Mouse (Mus musculus) liver, embryonic 15.5 days (tissue): ENCODE results near the gene Elovl5. TPM values are rescaled to one million over a fixed set of nuclear protein-coding genes. Genes with fewer than 3 reads are reported as not detected.
A peak's percentile ranks its signal among the peaks of the same experiment; 100 is the strongest.

Experiments used
- ATAC-seq: fragments of 200-750 bp; cut with Nextera tagmentation; 2 replicates; pipeline ENCODE4 v1.8.0; 2017; ENCODE audit warnings: moderate number of reproducible peaks, mild to moderate bottlenecking, moderate library complexity; ENCODE audit not compliant: insufficient read depth
- H3K27ac ChIP-seq: fragments of 300-500 bp; sonication (generic); replicated peaks from 2 replicates; pipeline ENCODE4 v1.5.1; 2015; ENCODE audit warnings: mild to moderate bottlenecking, inconsistent platforms
- H3K27me3 ChIP-seq: fragments of 300-500 bp; sonication (generic); 2 replicates; pipeline ENCODE4 v1.6.1; 2015; ENCODE audit warnings: mild to moderate bottlenecking, inconsistent platforms
- H3K36me3 ChIP-seq: fragments of 300-500 bp; sonication (generic); replicated peaks from 2 replicates; pipeline ENCODE4 v1.6.1; 2015; ENCODE audit warnings: moderate library complexity, mild to moderate bottlenecking, inconsistent platforms
- H3K4me1 ChIP-seq: fragments of 300-500 bp; sonication (generic); replicated peaks from 2 replicates; pipeline ENCODE4 v1.6.1; 2015; ENCODE audit warnings: inconsistent platforms
- H3K4me2 ChIP-seq: fragments of 300-500 bp; sonication (generic); 2 replicates; pipeline ENCODE4 v1.6.1; 2015; ENCODE audit warnings: moderate library complexity, mild to moderate bottlenecking, inconsistent platforms
- H3K4me3 ChIP-seq: fragments of 300-500 bp; sonication (generic); replicated peaks from 2 replicates; pipeline ENCODE4 v1.5.1; 2015; ENCODE audit warnings: mild to moderate bottlenecking, inconsistent platforms
- H3K9ac ChIP-seq: fragments of 300-500 bp; sonication (generic); 2 replicates; pipeline ENCODE4 v1.6.1; 2015; ENCODE audit warnings: moderate library complexity, mild to moderate bottlenecking, inconsistent platforms
- H3K9me3 ChIP-seq: fragments of 300-500 bp; sonication (generic); replicated peaks from 2 replicates; pipeline ENCODE4 v1.6.1; 2016; ENCODE audit warnings: inconsistent platforms
- WGBS: fragments of 180-500 bp; shearing (Covaris S2); methylation state at CpG from one replicate; pipeline ENCODE4 v1.1.7; 2015; ENCODE audit warnings: mixed read lengths; ENCODE audit not compliant: insufficient replicate concordance; 5-methylcytosine and 5-hydroxymethylcytosine counted together
- polyA plus RNA-seq: library from polyadenylated mRNA; unstranded; fragments of >200 nt; fragmentation: Nextera tagmentation; extraction: Ambion mirVana; gene quantifications from 2 replicates; pipeline ENCODE4 v1.2.1, GENCODE M21; 2015

Gene Elovl5
- polyA plus RNA-seq, 1 experiment from 2014 or later: 17.9 TPM

GRCm38 (mm10) chr9:77955964-77956363 lies 38.8 kb downstream of the Elovl5 start:
- ATAC-seq: no peak
- Histone ChIP-seq H3K4me2 (no peak overlapping the region), H3K9me3 (no peaks in the 10 kb centered on the region), H3K4me3 (no peak overlapping the region), H3K4me1 (peaks cover 18% of the 10 kb centered on the region; the same call in 1 of the 2 replicates), H3K27ac (no peak overlapping the region), H3K36me3 (no peaks in the 10 kb centered on the region), H3K27me3 (no peaks in the 10 kb centered on the region), H3K9ac (no peak overlapping the region)
- WGBS: 71% methylated on average over 8 of the region's 8 CpGs

DNA sequence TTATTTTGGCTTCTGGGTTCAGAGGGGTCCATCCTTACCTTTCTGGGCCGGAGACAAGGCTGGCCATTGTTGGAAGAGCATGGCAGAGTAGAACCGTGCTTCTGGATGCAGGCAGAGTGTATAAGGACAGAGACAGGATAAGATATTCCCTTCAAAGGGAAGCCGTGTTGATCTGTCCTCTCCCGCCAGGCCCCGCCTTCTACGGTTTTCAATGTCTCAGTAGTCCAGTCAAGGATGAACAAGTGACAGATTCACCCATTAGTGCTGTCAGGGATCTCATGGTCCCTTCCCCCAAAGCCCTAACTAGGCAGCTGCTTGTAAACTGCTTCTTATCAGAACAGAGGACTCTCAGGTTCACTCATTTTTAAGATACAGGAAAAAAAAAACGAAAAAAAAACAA lies 41.2 kb downstream of the Elovl5 start:
- 68% methylated on average over 7 of the region's 7 CpGs for WGBS
- H3K27ac ChIP-seq: no peak overlapping the region
- H3K4me2 ChIP-seq: no peak overlapping the region
- H3K27me3 ChIP-seq: no peaks in the 10 kb centered on the region
- no peak for ATAC-seq
- no peak overlapping the region for H3K4me3 ChIP-seq
- H3K9me3 ChIP-seq: no peaks in the 10 kb centered on the region
- no peaks in the 10 kb centered on the region for H3K36me3 ChIP-seq
- peaks cover 14% of the 10 kb centered on the region; the same call in 1 of the 2 replicates for H3K4me1 ChIP-seq
- H3K9ac ChIP-seq: no peak overlapping the region

- peaks cover 9% of the 10 kb centered on the region; the same call in 1 of the 2 replicates for H3K4me1 ChIP-seq
- WGBS: 62% methylated on average over 12 of the region's 12 CpGs
- ATAC-seq: no peak
Measured at GRCm38 (mm10) chr9:77959759-77960158, 42.6 kb downstream of the Elovl5 start.

DNA sequence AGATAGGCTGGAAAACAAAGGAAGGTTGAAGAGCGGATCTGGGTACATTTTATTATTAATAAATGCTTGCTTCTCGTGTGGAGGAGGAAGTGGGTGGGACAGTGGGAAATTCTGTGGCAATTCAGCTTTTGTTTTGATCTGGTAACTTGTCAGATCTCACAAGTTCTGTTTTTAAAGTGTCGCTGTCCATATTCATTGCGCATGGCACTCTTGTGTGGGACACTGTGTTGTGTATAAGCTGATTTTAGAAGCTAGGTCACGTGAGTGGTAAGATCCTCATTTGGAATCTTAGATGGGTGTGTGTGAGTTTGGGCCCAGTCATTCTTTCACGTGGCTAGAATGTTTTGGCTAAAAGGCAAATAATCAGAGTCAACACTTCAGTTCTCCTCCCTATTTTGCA lies 44.2 kb downstream of the Elovl5 start:
- H3K27ac ChIP-seq: no peak overlapping the region
- no peaks in the 10 kb centered on the region for H3K36me3 ChIP-seq
- H3K4me1 ChIP-seq: no peaks in the 10 kb centered on the region
- WGBS: 69% methylated on average over 6 of the region's 6 CpGs
- no peak overlapping the region for H3K4me3 ChIP-seq
- ATAC-seq: no peak
- H3K9ac ChIP-seq: no peak overlapping the region
- no peak overlapping the region for H3K4me2 ChIP-seq
- no peaks in the 10 kb centered on the region for H3K27me3 ChIP-seq
- no peaks in the 10 kb centered on the region for H3K9me3 ChIP-seq

More at GRCm38 (mm10) chr9:77959759-77960158, 42.6 kb downstream of the Elovl5 start:
- Histone ChIP-seq H3K27me3 (no peaks in the 10 kb centered on the region), H3K4me2 (no peak overlapping the region), H3K4me3 (no peak overlapping the region), H3K9ac (no peak overlapping the region), H3K36me3 (no peaks in the 10 kb centered on the region), H3K9me3 (no peaks in the 10 kb centered on the region), H3K27ac (no peak overlapping the region)

GRCm38 (mm10) chr9:77964084-77964483 lies 46.9 kb downstream of the Elovl5 start:
- Histone ChIP-seq H3K9ac (no peak overlapping the region), H3K9me3 (no peaks in the 10 kb centered on the region), H3K27me3 (no peaks in the 10 kb centered on the region), H3K27ac (no peak overlapping the region), H3K4me1 (no peaks in the 10 kb centered on the region), H3K4me2 (no peak overlapping the region), H3K36me3 (no peaks in the 10 kb centered on the region), H3K4me3 (no peak overlapping the region)
- WGBS: 78% methylated on average over 14 of the region's 14 CpGs
- ATAC-seq: peak; percentile 52; the same call in 1 of the 2 replicates

- Histone ChIP-seq H3K4me1 (no peaks in the 10 kb centered on the region), H3K4me3 (no peak overlapping the region), H3K27me3 (no peaks in the 10 kb centered on the region), H3K4me2 (no peak overlapping the region), H3K36me3 (no peaks in the 10 kb centered on the region), H3K9me3 (no peaks in the 10 kb centered on the region), H3K27ac (no peak overlapping the region), H3K9ac (no peak overlapping the region)
- WGBS: 74% methylated on average over 5 of the region's 5 CpGs
- no peak for ATAC-seq
Measured at GRCm38 (mm10) chr9:77965287-77965686, 48.1 kb downstream of the Elovl5 start.

DNA sequence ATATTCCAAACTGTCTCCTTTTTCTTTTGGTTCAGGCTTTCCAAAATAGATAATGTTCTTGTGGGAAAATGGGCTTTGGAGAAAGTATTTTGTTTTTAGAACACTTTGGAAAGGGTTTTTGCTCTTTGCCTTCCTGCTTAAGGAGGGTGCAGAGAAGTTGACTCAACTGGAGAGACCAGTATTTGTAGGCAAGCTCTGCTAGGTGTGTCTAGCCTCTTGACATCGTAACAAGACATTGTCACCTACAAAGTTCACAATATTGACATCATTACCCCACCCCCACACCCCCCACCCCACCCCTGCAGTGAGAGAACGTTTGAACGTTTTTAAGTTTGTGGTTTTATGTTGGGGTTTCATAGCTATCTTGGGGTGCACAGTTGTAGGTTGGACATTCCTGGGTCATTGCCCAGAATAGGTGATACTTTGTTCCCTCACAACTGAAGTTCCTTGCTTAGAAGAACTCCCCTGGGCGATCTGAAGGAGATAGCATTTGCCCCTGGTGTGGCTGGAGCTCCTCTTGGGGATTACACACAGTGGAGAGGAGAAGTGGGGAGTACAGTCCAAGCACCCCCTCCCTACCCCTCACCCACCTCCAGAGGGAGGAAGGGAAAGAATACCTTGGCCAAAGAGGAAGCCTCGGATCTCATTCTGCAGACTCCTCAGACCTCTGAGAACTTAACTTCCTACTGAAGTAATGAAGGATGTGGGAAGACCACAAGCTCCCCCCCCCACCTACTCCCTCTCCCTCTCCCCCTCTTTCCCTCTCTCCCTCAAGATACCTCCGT lies 48.8 kb downstream of the Elovl5 start:
- ATAC-seq: no peak
- 34% methylated on average over 6 of the region's 6 CpGs for WGBS
- no peaks in the 10 kb centered on the region for H3K36me3 ChIP-seq
- H3K27me3 ChIP-seq: no peaks in the 10 kb centered on the region
- H3K4me3 ChIP-seq: no peak overlapping the region
- no peaks in the 10 kb centered on the region for H3K4me1 ChIP-seq
- no peaks in the 10 kb centered on the region for H3K9me3 ChIP-seq
- no peak overlapping the region for H3K27ac ChIP-seq
- no peak overlapping the region for H3K4me2 ChIP-seq
- no peak overlapping the region for H3K9ac ChIP-seq

GRCm38 (mm10) chr9:77966861-77967260 lies 49.7 kb downstream of the Elovl5 start:
- Histone ChIP-seq H3K9ac (no peak overlapping the region), H3K27ac (no peak overlapping the region), H3K4me2 (no peak overlapping the region), H3K9me3 (no peaks in the 10 kb centered on the region), H3K4me3 (no peak overlapping the region), H3K27me3 (no peaks in the 10 kb centered on the region), H3K36me3 (no peaks in the 10 kb centered on the region), H3K4me1 (no peaks in the 10 kb centered on the region)
- 80% methylated on average over 7 of the region's 7 CpGs for WGBS
- ATAC-seq: no peak

DNA sequence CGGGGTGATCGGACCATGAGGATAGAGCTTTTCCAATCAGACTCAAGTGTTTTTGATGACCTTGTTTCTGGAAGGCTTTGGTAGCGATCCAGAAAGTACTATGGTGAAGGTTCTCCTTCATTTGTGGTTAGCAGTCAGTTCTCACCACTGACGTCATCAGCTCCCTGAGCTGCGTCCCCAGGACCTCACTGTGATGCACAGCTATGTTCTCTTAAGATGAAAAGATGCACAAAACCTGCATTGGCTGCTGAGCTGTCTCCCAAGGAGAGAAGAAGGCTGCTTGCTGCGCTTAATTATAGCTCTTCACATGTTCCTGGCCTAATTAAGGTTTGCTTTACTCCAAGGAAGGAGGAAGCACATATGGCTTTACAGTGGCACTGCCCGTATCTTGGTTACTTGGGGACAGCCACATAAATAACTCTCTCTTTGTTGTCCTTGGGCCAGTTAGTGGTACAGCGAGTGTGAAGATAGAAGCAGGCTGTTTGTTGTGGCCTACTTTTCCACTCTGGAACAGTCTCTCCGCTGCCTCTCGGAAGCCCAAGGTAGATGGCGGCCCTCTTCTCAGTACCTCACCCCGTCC lies 50.5 kb downstream of the Elovl5 start:
- H3K9me3 ChIP-seq: no peaks in the 10 kb centered on the region
- H3K4me1 ChIP-seq: peaks cover 8% of the 10 kb centered on the region
- H3K4me3 ChIP-seq: no peak overlapping the region
- WGBS: 77% methylated on average over 12 of the region's 12 CpGs
- H3K27ac ChIP-seq: no peak overlapping the region
- H3K27me3 ChIP-seq: no peaks in the 10 kb centered on the region
- no peaks in the 10 kb centered on the region; the same call in 1 of the 2 replicates for H3K36me3 ChIP-seq
- H3K4me2 ChIP-seq: no peak overlapping the region
- H3K9ac ChIP-seq: no peak overlapping the region
- no peak for ATAC-seq

GRCm38 (mm10) chr9:77969192-77969953 lies 52.2 kb downstream of the Elovl5 start:
- Histone ChIP-seq H3K4me2 (no peak overlapping the region), H3K27me3 (no peaks in the 10 kb centered on the region), H3K9ac (no peak overlapping the region), H3K27ac (no peak overlapping the region), H3K4me3 (no peak overlapping the region), H3K36me3 (no peaks in the 10 kb centered on the region; the same call in 1 of the 2 replicates), H3K4me1 (peaks cover 8% of the 10 kb centered on the region), H3K9me3 (no peaks in the 10 kb centered on the region)
- ATAC-seq: no peak
- 68% methylated on average over 6 of the region's 6 CpGs for WGBS

DNA sequence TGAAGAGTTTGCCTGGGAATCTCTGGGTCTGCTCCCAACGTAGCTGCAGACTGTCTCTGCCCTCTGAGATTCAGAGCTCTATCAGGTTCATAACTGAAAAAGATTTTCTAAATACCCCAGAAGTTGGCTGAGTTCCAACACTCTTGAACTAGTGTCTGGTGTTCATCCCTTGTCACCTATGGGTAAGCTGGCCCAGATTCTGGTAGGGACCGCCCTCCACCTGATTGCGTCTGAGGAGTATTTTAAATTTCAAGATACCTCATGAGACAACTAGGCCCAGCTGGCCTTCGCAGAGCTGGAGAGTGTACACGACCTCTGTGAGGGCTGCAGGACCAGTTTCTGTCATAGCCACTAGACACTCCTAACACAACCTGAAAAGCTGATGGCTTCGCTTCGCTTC lies 61.8 kb downstream of the Elovl5 start:
- Histone ChIP-seq H3K4me3 (no peak overlapping the region), H3K9me3 (no peaks in the 10 kb centered on the region), H3K9ac (no peak overlapping the region), H3K4me2 (no peak overlapping the region), H3K36me3 (peaks cover 23% of the 10 kb centered on the region), H3K27me3 (no peaks in the 10 kb centered on the region), H3K4me1 (peaks cover 8% of the 10 kb centered on the region), H3K27ac (no peak overlapping the region)
- WGBS: 83% methylated on average over 7 of the region's 7 CpGs
- no peak for ATAC-seq
